Mouse (Mus musculus) midbrain, embryonic 11.5 days (tissue): Measurements from ENCODE around the gene Tmem38a. TPM values are rescaled to one million over a fixed set of nuclear protein-coding genes. Genes with fewer than 3 reads are reported as not detected.

Experiments
- ATAC-seq: fragments of 200-750 bp; cut with Nextera tagmentation; 2 replicates; pipeline ENCODE4 v1.8.0; 2017; ENCODE audit warnings: moderate TSS enrichment, moderate library complexity; ENCODE audit not compliant: low FRiP score
- DNase-seq: peaks from one replicate; pipeline ENCODE4 v3.0.0; 2015; ENCODE audit warnings: low spot score; ENCODE audit errors: missing footprints
- H3K27ac ChIP-seq: fragments of 300-500 bp; sonication (generic); 2 replicates; pipeline ENCODE4 v1.5.1; 2014; ENCODE audit warnings: low read depth, low read length
- H3K27me3 ChIP-seq: fragments of 300-500 bp; sonication (generic); 2 replicates; pipeline ENCODE4 v1.6.1; 2014; ENCODE audit warnings: mild to moderate bottlenecking, low read length, moderate library complexity, mixed read lengths; ENCODE audit not compliant: control insufficient read depth, insufficient read depth
- H3K36me3 ChIP-seq: fragments of 300-500 bp; sonication (generic); 2 replicates; pipeline ENCODE4 v1.6.1; 2014; ENCODE audit warnings: mild to moderate bottlenecking, low read length, moderate library complexity, mixed read lengths; ENCODE audit not compliant: control insufficient read depth, insufficient read depth
- H3K4me1 ChIP-seq: fragments of 300-500 bp; sonication (generic); 2 replicates; pipeline ENCODE4 v1.6.1; 2014; ENCODE audit warnings: low read length; ENCODE audit not compliant: control insufficient read depth, insufficient read depth
- H3K4me2 ChIP-seq: fragments of 300-500 bp; sonication (generic); 2 replicates; pipeline ENCODE4 v1.6.1; 2014; ENCODE audit warnings: mild to moderate bottlenecking, moderate library complexity
- H3K4me3 ChIP-seq: fragments of 300-500 bp; sonication (generic); 2 replicates; pipeline ENCODE4 v1.5.1; 2014; ENCODE audit warnings: low read depth, low read length
- H3K9ac ChIP-seq: fragments of 300-500 bp; sonication (generic); 2 replicates; pipeline ENCODE4 v1.6.1; 2014; ENCODE audit warnings: low read length
- H3K9me3 ChIP-seq: fragments of 300-500 bp; sonication (generic); 2 replicates; pipeline ENCODE4 v1.6.1; 2016; ENCODE audit warnings: low read length; ENCODE audit not compliant: control insufficient read depth
- WGBS: fragments of 180-500 bp; shearing (Covaris S2); extraction: QIAGEN DNeasy Blood & Tissue Kit; methylation state at CpG from one replicate; pipeline ENCODE4 v1.1.7; 2014; 5-methylcytosine and 5-hydroxymethylcytosine counted together
- microRNA-seq: library from miRNA; unstranded; fragments of <30 nt; microRNA quantifications from one replicate; pipeline ENCODE4, GENCODE M21; 2017
- polyA plus RNA-seq: library from polyadenylated mRNA; unstranded; fragments of >200 nt; fragmentation: Nextera tagmentation; extraction: Ambion mirVana; gene quantifications from 2 replicates; pipeline ENCODE4 v1.2.1, GENCODE M21; 2014

Gene Tmem38a
- polyA plus RNA-seq, 1 experiment from 2014 or later: 9.1 TPM

GRCm38 (mm10) chr8:72579374-72579773 is 7.5 kb downstream of the Tmem38a start:
- no peaks in the 10 kb centered on the region for H3K4me1 ChIP-seq
- 69% methylated on average over 9 of the region's 9 CpGs for WGBS
- ATAC-seq (no peak), DNase-seq (no peak)
- no peaks in the 10 kb centered on the region for H3K9me3 ChIP-seq
- no peak overlapping the region for H3K4me3 ChIP-seq
- H3K27ac ChIP-seq: no peak overlapping the region
- no peak overlapping the region for H3K9ac ChIP-seq
- no peaks in the 10 kb centered on the region for H3K27me3 ChIP-seq
- no peaks in the 10 kb centered on the region for H3K36me3 ChIP-seq
- H3K4me2 ChIP-seq: no peak overlapping the region

- WGBS: 84% methylated on average over 7 of the region's 7 CpGs
- DNase-seq (no peak), ATAC-seq (no peak)
- Histone ChIP-seq H3K9me3 (no peaks in the 10 kb centered on the region), H3K4me1 (no peaks in the 10 kb centered on the region), H3K9ac (no peak overlapping the region), H3K36me3 (no peaks in the 10 kb centered on the region), H3K4me3 (no peak overlapping the region), H3K27ac (no peak overlapping the region), H3K27me3 (no peaks in the 10 kb centered on the region), H3K4me2 (no peak overlapping the region)
These were observed 11.4 kb downstream of the Tmem38a start for GRCm38 (mm10) chr8:72583056-72583771.

GRCm38 (mm10) chr8:72584390-72584789 is 12.5 kb downstream of the Tmem38a start:
- no peak overlapping the region for H3K27ac ChIP-seq
- H3K9me3 ChIP-seq: no peaks in the 10 kb centered on the region
- no peak overlapping the region for H3K4me3 ChIP-seq
- ATAC-seq: no peak
- H3K4me2 ChIP-seq: no peak overlapping the region
- no peak for DNase-seq
- H3K4me1 ChIP-seq: no peaks in the 10 kb centered on the region
- H3K36me3 ChIP-seq: no peaks in the 10 kb centered on the region
- WGBS: 80% methylated on average over 6 of the region's 6 CpGs
- no peaks in the 10 kb centered on the region for H3K27me3 ChIP-seq
- no peak overlapping the region for H3K9ac ChIP-seq

- DNase-seq (no peak), ATAC-seq (no peak)
- WGBS: 68% methylated on average over 6 of the region's 6 CpGs
- no peak overlapping the region for H3K27ac ChIP-seq
- no peak overlapping the region for H3K4me2 ChIP-seq
- no peaks in the 10 kb centered on the region for H3K36me3 ChIP-seq
- no peak overlapping the region for H3K9ac ChIP-seq
- no peaks in the 10 kb centered on the region for H3K9me3 ChIP-seq
- no peaks in the 10 kb centered on the region for H3K4me1 ChIP-seq
- H3K4me3 ChIP-seq: no peak overlapping the region
- no peaks in the 10 kb centered on the region for H3K27me3 ChIP-seq
These were observed 16.0 kb downstream of the Tmem38a start for GRCm38 (mm10) chr8:72587806-72588205.

GRCm38 (mm10) chr8:72588865-72589264 is 17.0 kb downstream of the Tmem38a start:
- Histone ChIP-seq H3K9me3 (no peaks in the 10 kb centered on the region), H3K27ac (no peak overlapping the region), H3K4me2 (no peak overlapping the region), H3K9ac (no peak overlapping the region), H3K36me3 (no peaks in the 10 kb centered on the region), H3K4me3 (no peak overlapping the region), H3K4me1 (no peaks in the 10 kb centered on the region), H3K27me3 (no peaks in the 10 kb centered on the region)
- ATAC-seq (no peak), DNase-seq (no peak)
- WGBS: 94% methylated on average over 10 of the region's 10 CpGs

- no peak for ATAC-seq
- no peak overlapping the region for H3K9ac ChIP-seq
- no peaks in the 10 kb centered on the region for H3K9me3 ChIP-seq
- 81% methylated on average over 7 of the region's 7 CpGs for WGBS
- H3K27me3 ChIP-seq: no peaks in the 10 kb centered on the region
- no peak overlapping the region for H3K4me3 ChIP-seq
- DNase-seq: no peak
- no peaks in the 10 kb centered on the region for H3K36me3 ChIP-seq
- H3K4me2 ChIP-seq: no peak overlapping the region
- H3K27ac ChIP-seq: no peak overlapping the region
- no peaks in the 10 kb centered on the region for H3K4me1 ChIP-seq
These were observed 17.4 kb downstream of the Tmem38a start for GRCm38 (mm10) chr8:72589286-72589685.

GRCm38 (mm10) chr8:72590198-72590597 is 18.3 kb downstream of the Tmem38a start:
- H3K9ac ChIP-seq: no peak overlapping the region
- H3K9me3 ChIP-seq: no peaks in the 10 kb centered on the region
- DNase-seq: no peak
- H3K27me3 ChIP-seq: no peaks in the 10 kb centered on the region
- H3K4me1 ChIP-seq: no peaks in the 10 kb centered on the region
- H3K4me2 ChIP-seq: no peak overlapping the region
- ATAC-seq: no peak
- H3K36me3 ChIP-seq: no peaks in the 10 kb centered on the region
- 74% methylated on average over 2 of the region's 2 CpGs for WGBS
- H3K27ac ChIP-seq: no peak overlapping the region
- no peak overlapping the region for H3K4me3 ChIP-seq

Small RNA genes lying within 50 kb of the gene (microRNA-seq; reads per million reads assigned to microRNA genes)
- gene Gm28019: not detected

Other genes with a start within 250 kb of the Tmem38a start
- gene Eps15l1, start 150.6 kb upstream of the Tmem38a start, polyA plus RNA-seq: 67.6 and 71.3 TPM in 2 replicates
- 0.71 and 0.76 TPM in 2 replicates for gene Calr3, start 128.2 kb upstream of the Tmem38a start, polyA plus RNA-seq
- 11.6 and 13.5 TPM in 2 replicates for gene 1700030K09Rik, start 128.2 kb upstream of the Tmem38a start, polyA plus RNA-seq
- 57.7 and 62.6 TPM in 2 replicates for gene Cherp, start 96.8 kb upstream of the Tmem38a start, polyA plus RNA-seq
- 10.9 and 13.4 TPM in 2 replicates for gene Slc35e1, start 79.4 kb upstream of the Tmem38a start, polyA plus RNA-seq
- 11.0 and 13.6 TPM in 2 replicates for gene Med26, start 23.8 kb upstream of the Tmem38a start, polyA plus RNA-seq
- 117 and 121 TPM in 2 replicates for gene Smim7, start 967 bp upstream of the Tmem38a start, polyA plus RNA-seq
- 0.03 and 0.07 TPM in 2 replicates for gene Nwd1, start 74.7 kb downstream of the Tmem38a start, polyA plus RNA-seq
- 147 and 155 TPM in 2 replicates for gene Sin3b, start 151.2 kb downstream of the Tmem38a start, polyA plus RNA-seq
- 1.1 and 1.4 TPM in 2 replicates for gene F2rl3, start 189.8 kb downstream of the Tmem38a start, polyA plus RNA-seq